Mouse (Mus musculus): ENCODE data around the gene Gng2. TPM values are rescaled to one million over a fixed set of nuclear protein-coding genes. Genes with fewer than 3 reads are reported as not detected.

Gng2 gene
- polyA plus RNA-seq, 1 experiment from 2014 or later, result 32.7 TPM

- Histone ChIP-seq H3K9me3 (ENCODE audit: control insufficient read depth, low read length) (no peaks in the 10 kb centered on the region), H3K4me2 (no peak overlapping the region), H3K4me3 (ENCODE audit: low read depth, low read length) (no peak overlapping the region), H3K4me1 (replicated peaks; ENCODE audit: control insufficient read depth, insufficient read depth, low read length) (no peaks in the 10 kb centered on the region), H3K27me3 (replicated peaks; ENCODE audit: control insufficient read depth, insufficient read depth, low read length) (no peaks in the 10 kb centered on the region), H3K9ac (ENCODE audit: low read depth, low read length) (no peak overlapping the region), H3K36me3 (ENCODE audit: control insufficient read depth, insufficient read depth, low read length) (no peaks in the 10 kb centered on the region), H3K27ac (ENCODE audit: low read depth, low read length) (no peak overlapping the region)
- no peak for ATAC-seq (replicated peaks; ENCODE audit: low FRiP score)
- 66% methylated on average over 4 of the region's 4 CpGs for WGBS
- no peak for DNase-seq (ENCODE audit: low spot score)
Measured at GRCm38 (mm10) chr14:19995943-19996342, 18.5 kb upstream of the Gng2 start.

GRCm38 (mm10) chr14:19994068-19994467, 16.6 kb upstream of the Gng2 start:
- DNase-seq (ENCODE audit: low spot score) (no peak), ATAC-seq (replicated peaks; ENCODE audit: low FRiP score) (no peak)
- H3K4me3 ChIP-seq (ENCODE audit: low read depth, low read length), result no peak overlapping the region
- no peak overlapping the region for H3K4me2 ChIP-seq
- H3K9ac ChIP-seq (ENCODE audit: low read depth, low read length), result no peak overlapping the region
- H3K27ac ChIP-seq (ENCODE audit: low read depth, low read length), result no peak overlapping the region
- no peaks in the 10 kb centered on the region for H3K9me3 ChIP-seq (ENCODE audit: control insufficient read depth, low read length)
- no peaks in the 10 kb centered on the region for H3K4me1 ChIP-seq (replicated peaks; ENCODE audit: control insufficient read depth, insufficient read depth, low read length)
- no peaks in the 10 kb centered on the region for H3K36me3 ChIP-seq (ENCODE audit: control insufficient read depth, insufficient read depth, low read length)
- H3K27me3 ChIP-seq (replicated peaks; ENCODE audit: control insufficient read depth, insufficient read depth, low read length), result no peaks in the 10 kb centered on the region
- 40% methylated on average over 5 of the region's 5 CpGs for WGBS

GRCm38 (mm10) chr14:19993570-19993883, 16.1 kb upstream of the Gng2 start:
- DNase-seq (ENCODE audit: low spot score) (no peak), ATAC-seq (replicated peaks; ENCODE audit: low FRiP score) (no peak)
- H3K27ac ChIP-seq (ENCODE audit: low read depth, low read length), result no peak overlapping the region
- no peaks in the 10 kb centered on the region for H3K9me3 ChIP-seq (ENCODE audit: control insufficient read depth, low read length)
- H3K36me3 ChIP-seq (ENCODE audit: control insufficient read depth, insufficient read depth, low read length), result no peaks in the 10 kb centered on the region
- no peaks in the 10 kb centered on the region for H3K4me1 ChIP-seq (replicated peaks; ENCODE audit: control insufficient read depth, insufficient read depth, low read length)
- H3K27me3 ChIP-seq (replicated peaks; ENCODE audit: control insufficient read depth, insufficient read depth, low read length), result no peaks in the 10 kb centered on the region
- 60% methylated on average over 3 of the region's 3 CpGs for WGBS
- no peak overlapping the region for H3K4me2 ChIP-seq
- H3K4me3 ChIP-seq (ENCODE audit: low read depth, low read length), result no peak overlapping the region
- no peak overlapping the region for H3K9ac ChIP-seq (ENCODE audit: low read depth, low read length)

GRCm38 (mm10) chr14:19992873-19993569, 15.6 kb upstream of the Gng2 start:
- H3K4me1 ChIP-seq (replicated peaks; ENCODE audit: control insufficient read depth, insufficient read depth, low read length), result no peaks in the 10 kb centered on the region
- H3K9ac ChIP-seq (ENCODE audit: low read depth, low read length), result no peak overlapping the region
- no peaks in the 10 kb centered on the region for H3K9me3 ChIP-seq (ENCODE audit: control insufficient read depth, low read length)
- DNase-seq (ENCODE audit: low spot score) (no peak), ATAC-seq (replicated peaks; ENCODE audit: low FRiP score) (no peak)
- no peak overlapping the region for H3K27ac ChIP-seq (ENCODE audit: low read depth, low read length)
- no peak overlapping the region for H3K4me3 ChIP-seq (ENCODE audit: low read depth, low read length)
- no peaks in the 10 kb centered on the region for H3K36me3 ChIP-seq (ENCODE audit: control insufficient read depth, insufficient read depth, low read length)
- H3K4me2 ChIP-seq, result no peak overlapping the region
- WGBS, result 63% methylated on average over 8 of the region's 8 CpGs
- H3K27me3 ChIP-seq (replicated peaks; ENCODE audit: control insufficient read depth, insufficient read depth, low read length), result no peaks in the 10 kb centered on the region

GRCm38 (mm10) chr14:19991861-19992260, 14.4 kb upstream of the Gng2 start:
- Histone ChIP-seq H3K36me3 (ENCODE audit: control insufficient read depth, insufficient read depth, low read length) (no peaks in the 10 kb centered on the region), H3K9me3 (ENCODE audit: control insufficient read depth, low read length) (no peaks in the 10 kb centered on the region), H3K27me3 (replicated peaks; ENCODE audit: control insufficient read depth, insufficient read depth, low read length) (no peaks in the 10 kb centered on the region), H3K27ac (ENCODE audit: low read depth, low read length) (no peak overlapping the region), H3K4me3 (ENCODE audit: low read depth, low read length) (no peak overlapping the region), H3K4me2 (no peak overlapping the region), H3K9ac (ENCODE audit: low read depth, low read length) (no peak overlapping the region), H3K4me1 (replicated peaks; ENCODE audit: control insufficient read depth, insufficient read depth, low read length) (no peaks in the 10 kb centered on the region)
- no peak for ATAC-seq (replicated peaks; ENCODE audit: low FRiP score)
- no peak for DNase-seq (ENCODE audit: low spot score)
- 64% methylated on average over 3 of the region's 3 CpGs for WGBS

DNA sequence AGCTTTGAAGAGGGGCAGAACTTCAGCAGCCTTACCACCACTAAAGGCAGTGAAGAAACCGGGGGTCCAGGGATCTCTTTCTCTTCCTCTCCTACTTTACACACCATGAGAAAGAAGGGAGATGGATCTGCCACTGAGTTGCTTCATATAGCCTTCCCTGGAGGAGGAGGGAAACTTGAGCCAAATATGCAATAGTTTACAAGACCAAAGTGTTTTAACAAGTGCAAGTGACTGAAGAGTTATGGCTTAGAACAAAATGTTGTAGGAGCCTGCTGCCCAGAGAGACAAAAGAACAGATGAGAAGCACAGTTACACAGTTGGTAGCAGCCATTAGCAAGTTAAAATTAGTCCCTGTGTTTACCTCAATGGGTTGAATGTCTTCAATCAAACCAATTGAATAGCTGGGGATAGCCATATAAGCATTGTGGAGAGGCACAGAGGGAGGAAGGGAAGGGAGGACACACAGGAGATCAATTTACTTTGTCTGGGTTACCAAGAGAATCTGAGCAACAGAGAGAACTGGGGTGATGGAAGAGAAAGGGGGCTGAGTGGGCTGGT, 13.1 kb upstream of the Gng2 start:
- no peak overlapping the region for H3K4me3 ChIP-seq (ENCODE audit: low read depth, low read length)
- H3K4me1 ChIP-seq (replicated peaks; ENCODE audit: control insufficient read depth, insufficient read depth, low read length), result peaks cover 11% of the 10 kb centered on the region; the same call in 1 of the 2 replicates
- H3K9me3 ChIP-seq (ENCODE audit: control insufficient read depth, low read length), result no peaks in the 10 kb centered on the region
- H3K27ac ChIP-seq (ENCODE audit: low read depth, low read length), result no peak overlapping the region
- no peaks in the 10 kb centered on the region for H3K27me3 ChIP-seq (replicated peaks; ENCODE audit: control insufficient read depth, insufficient read depth, low read length)
- H3K4me2 ChIP-seq, result no peak overlapping the region
- H3K9ac ChIP-seq (ENCODE audit: low read depth, low read length), result no peak overlapping the region
- DNase-seq (ENCODE audit: low spot score), result no peak
- no peak for ATAC-seq (replicated peaks; ENCODE audit: low FRiP score)
- no peaks in the 10 kb centered on the region for H3K36me3 ChIP-seq (ENCODE audit: control insufficient read depth, insufficient read depth, low read length)
- 67% methylated on average over 1 of the region's 1 CpGs for WGBS

DNA sequence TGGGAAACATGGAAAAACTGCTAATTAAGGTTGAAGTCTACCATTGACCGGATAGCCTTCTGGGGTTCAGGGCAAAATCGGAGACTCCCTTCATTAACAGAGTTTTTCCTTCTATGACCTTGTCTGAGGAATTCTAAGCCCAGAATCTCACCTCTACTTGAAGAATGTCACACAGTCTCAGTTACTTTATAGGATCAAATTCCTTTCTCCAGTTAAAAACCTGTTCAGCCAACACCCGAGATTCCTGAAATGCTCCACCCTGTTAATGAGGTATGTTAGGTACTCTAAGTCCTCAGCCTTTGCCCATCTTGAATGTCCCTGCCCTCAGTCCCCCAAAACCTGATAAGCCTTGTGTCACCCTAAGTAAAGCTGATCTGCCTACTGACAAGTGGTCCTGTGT, 11.0 kb upstream of the Gng2 start:
- DNase-seq (ENCODE audit: low spot score) (no peak), ATAC-seq (replicated peaks; ENCODE audit: low FRiP score) (no peak)
- Histone ChIP-seq H3K27ac (ENCODE audit: low read depth, low read length) (no peak overlapping the region), H3K4me3 (ENCODE audit: low read depth, low read length) (no peak overlapping the region), H3K36me3 (ENCODE audit: control insufficient read depth, insufficient read depth, low read length) (no peaks in the 10 kb centered on the region), H3K27me3 (replicated peaks; ENCODE audit: control insufficient read depth, insufficient read depth, low read length) (0 out of 2 replicates have a peak, but pooled peaks cover 3% of the 10 kb centered on the region), H3K9ac (ENCODE audit: low read depth, low read length) (no peak overlapping the region), H3K9me3 (ENCODE audit: control insufficient read depth, low read length) (no peaks in the 10 kb centered on the region), H3K4me2 (no peak overlapping the region), H3K4me1 (replicated peaks; ENCODE audit: control insufficient read depth, insufficient read depth, low read length) (peaks cover 18% of the 10 kb centered on the region)
- 80% methylated on average over 3 of the region's 3 CpGs for WGBS

- Histone ChIP-seq H3K36me3 (ENCODE audit: control insufficient read depth, insufficient read depth, low read length) (no peaks in the 10 kb centered on the region), H3K4me3 (ENCODE audit: low read depth, low read length) (no peak overlapping the region), H3K9me3 (ENCODE audit: control insufficient read depth, low read length) (no peaks in the 10 kb centered on the region), H3K27ac (ENCODE audit: low read depth, low read length) (peak overlapping the region; percentile 72; the same call in 1 of the 2 replicates), H3K4me2 (peak overlapping the region; percentile 42), H3K9ac (ENCODE audit: low read depth, low read length) (no peak overlapping the region), H3K4me1 (replicated peaks; ENCODE audit: control insufficient read depth, insufficient read depth, low read length) (peaks cover 18% of the 10 kb centered on the region), H3K27me3 (replicated peaks; ENCODE audit: control insufficient read depth, insufficient read depth, low read length) (0 out of 2 replicates have a peak, but pooled peaks cover 3% of the 10 kb centered on the region)
- no peak for ATAC-seq (replicated peaks; ENCODE audit: low FRiP score)
- DNase-seq (ENCODE audit: low spot score), result no peak
- 22% methylated on average over 8 of the region's 8 CpGs for WGBS
Measured at GRCm38 (mm10) chr14:19987358-19987834, 10.0 kb upstream of the Gng2 start.
